Mouse (Mus musculus): ENCODE data around the gene Padi3. TPM values are rescaled to one million over a fixed set of nuclear protein-coding genes. Genes with fewer than 3 reads are reported as not detected.

Gene Padi3
- polyA plus RNA-seq, 1 experiment from 2014 or later, result 0.60 TPM

DNA sequence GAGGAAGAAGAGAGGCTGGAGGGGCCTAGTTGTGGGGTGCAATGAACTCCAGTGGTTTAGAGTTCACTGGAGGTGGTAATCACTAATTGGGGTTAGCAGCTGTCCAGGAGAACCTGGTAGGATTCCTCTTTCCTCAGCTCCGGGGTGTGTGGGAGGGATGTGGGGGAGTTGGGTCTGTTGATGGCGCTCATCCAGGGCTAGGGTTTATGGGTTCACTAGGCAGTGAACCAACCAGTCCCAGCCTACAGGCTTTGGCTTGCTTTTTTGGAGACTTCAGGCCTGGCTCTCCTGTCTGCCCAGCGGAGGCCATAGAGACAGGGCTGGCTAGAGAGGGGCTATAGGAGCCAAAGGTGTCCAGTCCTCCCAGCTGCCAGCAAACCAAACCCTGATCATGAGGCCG, 20.5 kb downstream of the Padi3 start:
- H3K36me3 ChIP-seq (replicated peaks), result no peaks in the 10 kb centered on the region
- no peak for DNase-seq (ENCODE audit: low spot score)
- H3K27ac ChIP-seq (replicated peaks), result no peak overlapping the region
- H3K4me1 ChIP-seq, result peaks cover 14% of the 10 kb centered on the region; the same call in 1 of the 2 replicates
- H3K9me3 ChIP-seq, result no peaks in the 10 kb centered on the region
- no peak overlapping the region for H3K4me3 ChIP-seq
- WGBS, result 91% methylated on average over 4 of the region's 4 CpGs
- no peaks in the 10 kb centered on the region for H3K27me3 ChIP-seq (replicated peaks; ENCODE audit: low read depth, poor library complexity, severe bottlenecking)

DNA sequence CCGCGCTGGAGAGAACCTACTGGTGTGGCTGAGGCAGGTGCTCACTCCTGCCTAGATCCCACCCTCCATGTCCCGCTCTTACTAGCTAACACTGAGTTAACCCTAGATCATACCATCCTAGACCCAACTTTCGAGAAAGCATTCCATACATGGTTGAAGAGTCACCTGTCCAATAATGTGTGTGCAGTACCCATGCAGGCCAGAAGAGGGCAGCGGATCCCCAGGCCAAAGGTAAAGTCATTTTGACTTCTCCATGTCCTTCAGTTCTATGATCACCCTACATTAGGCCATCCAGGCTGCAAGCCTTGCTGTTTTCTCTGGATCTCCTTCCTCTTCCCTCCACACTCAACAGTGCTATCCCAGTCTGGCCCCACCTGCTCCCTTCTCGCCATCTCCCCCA, 21.5 kb downstream of the Padi3 start:
- 51% methylated on average over 6 of the region's 6 CpGs for WGBS
- peaks cover 14% of the 10 kb centered on the region; the same call in 1 of the 2 replicates for H3K4me1 ChIP-seq

DNA sequence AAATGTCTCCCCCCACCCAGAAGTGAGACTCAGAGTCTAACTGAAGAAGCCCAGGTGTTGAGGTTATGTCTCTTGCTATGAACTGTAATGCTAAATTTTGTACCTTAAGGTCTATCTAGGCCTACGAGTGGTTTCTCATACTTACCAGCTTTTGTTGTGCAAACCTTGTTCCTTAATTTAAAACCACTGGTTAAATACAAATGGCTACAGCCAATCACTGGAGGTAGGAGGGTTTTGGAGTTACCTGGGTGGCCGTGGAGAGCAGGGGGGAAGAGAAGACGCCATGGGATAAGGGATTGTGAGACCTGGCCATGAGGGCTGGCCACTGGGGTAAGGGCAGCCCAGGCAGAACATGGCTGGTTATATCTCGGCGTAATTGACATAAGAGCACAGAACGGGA, 22.2 kb downstream of the Padi3 start:
- Histone ChIP-seq H3K9me3 (no peaks in the 10 kb centered on the region), H3K4me1 (peaks cover 14% of the 10 kb centered on the region; the same call in 1 of the 2 replicates), H3K4me3 (no peak overlapping the region), H3K36me3 (replicated peaks) (no peaks in the 10 kb centered on the region), H3K27ac (replicated peaks) (no peak overlapping the region), H3K27me3 (replicated peaks; ENCODE audit: low read depth, poor library complexity, severe bottlenecking) (no peaks in the 10 kb centered on the region)
- DNase-seq (ENCODE audit: low spot score), result no peak
- whole genome bisulfite sequencing, result 81% methylated on average over 6 of the region's 6 CpGs

More for the DNA sequence above, 21.5 kb downstream of the Padi3 start:
- Histone ChIP-seq H3K36me3 (replicated peaks) (no peaks in the 10 kb centered on the region), H3K4me3 (no peak overlapping the region), H3K27ac (replicated peaks) (no peak overlapping the region), H3K9me3 (no peaks in the 10 kb centered on the region), H3K27me3 (replicated peaks; ENCODE audit: low read depth, poor library complexity, severe bottlenecking) (no peaks in the 10 kb centered on the region)
- DNase-seq (ENCODE audit: low spot score), result peak; percentile 81

DNA sequence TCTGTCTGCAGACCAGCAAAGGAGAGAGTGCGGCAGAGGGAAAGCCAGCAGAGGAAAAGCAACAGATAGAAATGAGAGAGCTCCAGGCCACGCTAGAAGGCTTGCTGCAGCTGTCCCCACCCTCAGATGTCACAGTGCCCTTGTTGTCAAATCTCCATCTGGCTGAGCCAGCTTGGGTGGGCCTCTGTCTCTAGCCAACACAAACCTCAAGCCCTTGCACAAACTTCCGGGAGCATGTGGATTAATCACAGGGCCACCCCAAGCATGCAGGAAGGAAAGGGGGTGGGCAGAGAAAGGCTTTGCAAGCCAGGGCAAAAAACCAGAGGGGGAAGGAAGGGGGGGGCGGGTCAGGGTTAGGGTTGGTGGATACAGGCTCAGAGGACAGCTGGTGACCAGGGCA, 23.0 kb downstream of the Padi3 start:
- H3K4me3 ChIP-seq, result no peak overlapping the region
- no peaks in the 10 kb centered on the region for H3K36me3 ChIP-seq (replicated peaks)
- no peaks in the 10 kb centered on the region; the same call in 1 of the 2 replicates for H3K9me3 ChIP-seq
- no peak for DNase-seq (ENCODE audit: low spot score)
- H3K27me3 ChIP-seq (replicated peaks; ENCODE audit: low read depth, poor library complexity, severe bottlenecking), result no peaks in the 10 kb centered on the region
- H3K27ac ChIP-seq (replicated peaks), result no peak overlapping the region
- 79% methylated on average over 4 of the region's 4 CpGs for WGBS
- peaks cover 14% of the 10 kb centered on the region; the same call in 1 of the 2 replicates for H3K4me1 ChIP-seq

DNA sequence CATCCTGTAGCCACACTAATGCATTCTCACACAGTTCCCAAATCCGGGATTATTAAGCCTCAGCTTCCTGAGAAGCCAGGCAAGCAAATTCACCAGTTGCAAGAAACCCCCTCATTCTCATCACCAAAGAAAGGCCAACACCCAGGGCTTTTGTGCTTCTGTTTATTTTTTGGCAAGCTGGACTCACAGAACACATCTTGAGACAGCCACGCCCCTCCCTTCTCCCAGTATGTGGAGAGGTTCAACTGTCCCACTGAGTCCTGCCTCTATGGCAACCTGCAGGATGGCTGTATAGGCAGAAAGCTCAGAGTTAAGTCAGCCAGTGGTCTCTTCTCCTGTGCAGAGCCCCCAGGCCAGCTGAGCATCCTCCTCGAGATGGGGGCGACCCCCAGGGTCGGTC, 25.2 kb downstream of the Padi3 start:
- DNase-seq (ENCODE audit: low spot score), result no peak
- Histone ChIP-seq H3K36me3 (replicated peaks) (no peaks in the 10 kb centered on the region), H3K4me3 (no peak overlapping the region), H3K4me1 (peaks cover 14% of the 10 kb centered on the region; the same call in 1 of the 2 replicates), H3K27ac (replicated peaks) (no peak overlapping the region), H3K27me3 (replicated peaks; ENCODE audit: low read depth, poor library complexity, severe bottlenecking) (no peaks in the 10 kb centered on the region), H3K9me3 (no peaks in the 10 kb centered on the region; the same call in 1 of the 2 replicates)
- 84% methylated on average over 5 of the region's 5 CpGs for WGBS

DNA sequence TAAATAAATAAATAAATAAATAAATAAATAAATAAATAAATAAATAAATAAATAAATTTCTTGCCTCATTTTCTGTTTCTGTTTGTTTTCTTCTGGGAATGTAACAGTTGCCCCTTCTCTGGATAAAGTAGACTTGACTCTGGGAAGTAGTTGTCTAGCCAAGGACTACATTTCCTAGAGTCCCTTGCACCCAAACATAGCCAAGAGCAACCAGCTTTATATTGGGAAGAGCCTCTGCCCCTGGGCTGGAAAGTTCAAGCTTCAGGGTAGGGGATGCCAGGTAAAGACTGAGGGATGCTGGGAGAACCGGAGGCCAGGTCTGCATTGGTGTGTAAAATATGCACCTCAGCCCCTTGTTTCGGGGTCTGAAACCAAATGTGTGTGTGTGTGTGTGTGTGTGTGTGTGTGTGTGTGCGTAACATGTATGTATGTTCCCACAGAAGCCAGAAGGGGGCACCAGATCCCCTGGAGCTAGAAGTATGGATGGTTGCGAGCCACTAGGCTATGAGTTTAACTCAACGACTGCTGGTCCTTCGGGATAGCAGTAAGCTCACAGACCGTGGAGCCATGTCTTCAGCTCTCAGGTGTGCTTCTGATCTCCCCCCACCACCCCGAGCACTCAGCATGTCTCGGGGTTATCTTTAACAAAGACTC, 26.0 kb downstream of the Padi3 start:
- H3K9me3 ChIP-seq, result no peaks in the 10 kb centered on the region; the same call in 1 of the 2 replicates
- WGBS, result 95% methylated on average over 9 of the region's 9 CpGs
- no peak overlapping the region for H3K27ac ChIP-seq (replicated peaks)
- DNase-seq (ENCODE audit: low spot score), result no peak
- H3K36me3 ChIP-seq (replicated peaks), result no peaks in the 10 kb centered on the region
- no peak overlapping the region for H3K4me3 ChIP-seq
- peaks cover 14% of the 10 kb centered on the region; the same call in 1 of the 2 replicates for H3K4me1 ChIP-seq
- no peaks in the 10 kb centered on the region for H3K27me3 ChIP-seq (replicated peaks; ENCODE audit: low read depth, poor library complexity, severe bottlenecking)

DNA sequence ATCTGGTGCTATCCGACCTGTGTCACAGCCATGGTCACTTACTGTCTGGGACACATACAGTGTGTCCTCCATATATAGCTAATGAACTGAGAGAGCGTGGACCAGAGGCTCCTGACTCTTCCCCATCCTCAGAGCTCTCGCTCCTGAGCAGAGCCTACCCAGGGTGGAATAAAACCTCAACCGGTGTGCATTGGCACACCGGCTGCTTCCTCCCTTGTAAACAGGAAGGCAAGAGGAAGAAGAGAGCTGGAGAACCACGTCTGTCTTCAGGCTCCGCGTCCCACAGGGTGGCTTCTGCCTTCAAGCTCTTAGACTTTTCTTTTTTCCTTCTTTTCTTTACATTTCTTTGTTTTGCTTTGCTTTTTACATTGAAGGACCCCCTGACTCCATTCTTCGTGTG, 27.6 kb downstream of the Padi3 start:
- no peak for DNase-seq (ENCODE audit: low spot score)
- H3K4me1 ChIP-seq, result peaks cover 10% of the 10 kb centered on the region; the same call in 1 of the 2 replicates
- no peaks in the 10 kb centered on the region for H3K36me3 ChIP-seq (replicated peaks)
- no peak overlapping the region for H3K27ac ChIP-seq (replicated peaks)
- WGBS, result 89% methylated on average over 9 of the region's 9 CpGs
- H3K27me3 ChIP-seq (replicated peaks; ENCODE audit: low read depth, poor library complexity, severe bottlenecking), result no peaks in the 10 kb centered on the region
- H3K4me3 ChIP-seq, result no peak overlapping the region
- H3K9me3 ChIP-seq, result no peaks in the 10 kb centered on the region; the same call in 1 of the 2 replicates

DNA sequence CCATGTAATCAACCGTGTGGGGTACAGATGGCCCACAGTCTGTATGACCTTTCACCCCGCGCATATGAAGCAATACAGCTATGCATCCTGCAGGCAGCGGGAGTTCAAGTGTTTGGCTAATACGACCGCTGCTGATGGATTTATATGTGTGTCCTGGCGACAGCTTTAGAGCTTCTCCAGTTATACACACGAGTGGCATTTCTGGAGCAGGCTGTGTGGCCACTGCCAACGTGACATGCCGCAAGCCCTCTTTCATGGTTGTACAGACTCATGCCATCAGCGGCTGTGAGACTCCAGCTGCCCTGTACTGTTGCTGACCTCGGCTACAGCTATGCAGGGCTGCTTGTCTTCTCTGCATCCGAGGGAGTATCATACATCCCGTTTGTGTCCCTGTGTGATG, 29.9 kb downstream of the Padi3 start:
- WGBS, result 84% methylated on average over 14 of the region's 14 CpGs

DNA sequence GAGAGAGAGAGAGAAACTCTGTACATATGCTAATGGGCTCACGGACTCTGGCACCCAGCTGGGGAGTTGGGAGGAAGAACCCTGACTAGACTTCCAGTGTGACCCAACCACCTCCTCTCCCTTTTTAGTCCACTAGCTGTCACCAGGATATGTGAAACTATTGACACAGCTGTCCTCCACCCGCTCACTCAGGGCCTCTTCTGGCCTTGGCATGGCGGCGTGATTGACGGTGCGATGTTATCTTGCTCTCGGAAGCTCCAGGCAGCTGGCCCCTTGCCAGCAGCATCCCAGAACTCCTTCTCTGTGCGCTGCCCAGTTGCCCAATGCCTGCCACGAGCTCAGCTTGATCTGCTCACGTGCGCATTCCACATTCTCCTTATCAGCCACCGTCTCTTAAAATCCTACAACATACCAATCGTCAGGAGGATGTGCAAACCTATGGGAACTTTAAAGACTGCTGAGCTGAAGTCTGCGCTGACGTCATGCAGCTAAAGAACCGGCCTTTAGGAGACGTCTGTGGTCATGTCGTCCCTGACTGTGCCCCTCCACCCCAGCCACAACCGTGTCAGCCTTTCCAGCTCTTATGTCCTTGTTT, 30.5 kb downstream of the Padi3 start:
- 66% methylated on average over 19 of the region's 19 CpGs for WGBS
- peak; percentile 52 for DNase-seq (ENCODE audit: low spot score)

More for the DNA sequence above, 29.9 kb downstream of the Padi3 start:
- DNase-seq (ENCODE audit: low spot score), result no peak
- H3K27ac ChIP-seq (replicated peaks), result no peak overlapping the region
- H3K27me3 ChIP-seq (replicated peaks; ENCODE audit: low read depth, poor library complexity, severe bottlenecking), result no peaks in the 10 kb centered on the region
- H3K9me3 ChIP-seq, result no peaks in the 10 kb centered on the region; the same call in 1 of the 2 replicates
- H3K4me3 ChIP-seq, result no peak overlapping the region
- peaks cover 10% of the 10 kb centered on the region; the same call in 1 of the 2 replicates for H3K4me1 ChIP-seq
- H3K36me3 ChIP-seq (replicated peaks), result no peaks in the 10 kb centered on the region

DNA sequence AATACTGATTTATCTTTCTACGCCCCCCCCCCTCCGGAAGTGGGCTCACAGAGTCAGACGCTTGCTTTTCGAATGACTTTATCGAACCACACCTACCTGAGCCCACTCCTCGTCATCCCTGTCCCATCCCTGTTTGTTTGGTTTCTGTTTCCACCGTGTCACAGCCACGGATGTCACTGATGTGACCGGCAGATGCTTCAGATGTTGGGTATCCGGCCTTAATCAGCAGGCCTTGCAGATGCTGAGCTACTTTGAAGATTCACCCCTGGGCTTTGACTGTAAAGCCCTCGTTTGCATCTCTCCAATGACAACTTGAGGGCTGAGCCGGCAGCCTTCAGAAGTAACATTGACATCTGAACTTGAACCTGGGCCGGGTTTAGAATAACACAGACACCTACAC, 33.8 kb downstream of the Padi3 start:
- no peak overlapping the region for H3K4me3 ChIP-seq
- peaks cover 15% of the 10 kb centered on the region for H3K4me1 ChIP-seq
- no peak for DNase-seq (ENCODE audit: low spot score)
- H3K27ac ChIP-seq (replicated peaks), result no peak overlapping the region
- WGBS, result 78% methylated on average over 13 of the region's 13 CpGs
- no peaks in the 10 kb centered on the region; the same call in 1 of the 2 replicates for H3K27me3 ChIP-seq (replicated peaks; ENCODE audit: low read depth, poor library complexity, severe bottlenecking)
- H3K9me3 ChIP-seq, result no peaks in the 10 kb centered on the region
- no peaks in the 10 kb centered on the region for H3K36me3 ChIP-seq (replicated peaks)

More for the DNA sequence above, 30.5 kb downstream of the Padi3 start:
- Histone ChIP-seq H3K27me3 (replicated peaks; ENCODE audit: low read depth, poor library complexity, severe bottlenecking) (no peaks in the 10 kb centered on the region), H3K9me3 (no peaks in the 10 kb centered on the region; the same call in 1 of the 2 replicates), H3K4me3 (no peak overlapping the region), H3K4me1 (peaks cover 10% of the 10 kb centered on the region; the same call in 1 of the 2 replicates), H3K27ac (replicated peaks) (0 out of 2 replicates have a peak overlapping the region, but pooled peaks have one; percentile 6), H3K36me3 (replicated peaks) (no peaks in the 10 kb centered on the region)

DNA sequence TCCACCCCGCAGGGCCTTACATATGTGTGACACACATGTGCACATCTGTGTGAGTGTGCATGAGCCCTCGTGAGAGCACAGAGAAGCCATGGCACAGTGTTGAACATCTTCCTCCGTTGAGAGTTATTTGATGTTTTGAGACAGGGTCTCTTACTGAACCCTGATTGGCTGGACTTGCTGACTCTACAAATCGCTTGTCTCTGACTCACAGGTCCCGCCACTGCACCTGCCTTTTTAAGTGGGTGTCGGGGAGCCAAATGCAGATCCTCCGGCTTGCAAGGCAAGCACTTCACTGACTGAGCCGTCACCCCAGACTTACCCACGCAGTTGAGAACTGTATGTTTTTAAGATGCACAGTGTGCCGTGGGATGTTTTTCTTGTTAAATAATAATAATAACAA, 34.6 kb downstream of the Padi3 start:
- H3K27ac ChIP-seq (replicated peaks), result no peak overlapping the region
- H3K27me3 ChIP-seq (replicated peaks; ENCODE audit: low read depth, poor library complexity, severe bottlenecking), result no peaks in the 10 kb centered on the region; the same call in 1 of the 2 replicates
- H3K4me1 ChIP-seq, result peaks cover 18% of the 10 kb centered on the region
- no peak overlapping the region for H3K4me3 ChIP-seq
- H3K9me3 ChIP-seq, result no peaks in the 10 kb centered on the region
- WGBS, result 89% methylated on average over 10 of the region's 10 CpGs
- H3K36me3 ChIP-seq (replicated peaks), result no peaks in the 10 kb centered on the region
- no peak for DNase-seq (ENCODE audit: low spot score)

DNA sequence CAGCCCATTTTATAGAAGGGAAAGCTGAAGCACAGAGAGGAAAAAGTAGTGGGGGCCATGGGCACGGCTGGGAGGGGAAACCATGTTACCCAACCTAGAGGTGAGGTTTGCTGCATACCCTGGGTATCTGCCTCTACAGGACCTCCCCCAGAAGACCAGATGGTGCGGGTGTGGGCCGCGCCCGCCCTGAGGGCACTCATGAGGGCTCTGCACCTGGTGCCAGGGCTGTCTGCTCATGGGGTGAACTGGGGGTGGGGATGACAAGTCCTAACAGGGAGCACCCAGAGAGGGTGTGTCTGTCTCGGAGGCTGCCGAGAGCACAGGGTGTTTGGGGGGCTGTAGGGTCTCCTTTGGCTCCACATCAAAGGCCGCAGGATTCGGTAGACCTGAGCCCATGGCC, 35.6 kb downstream of the Padi3 start:
- 88% methylated on average over 9 of the region's 9 CpGs for WGBS
- H3K27ac ChIP-seq (replicated peaks), result no peak overlapping the region

More for the DNA sequence above, 35.6 kb downstream of the Padi3 start:
- H3K36me3 ChIP-seq (replicated peaks), result no peaks in the 10 kb centered on the region
- no peaks in the 10 kb centered on the region; the same call in 1 of the 2 replicates for H3K27me3 ChIP-seq (replicated peaks; ENCODE audit: low read depth, poor library complexity, severe bottlenecking)
- no peak for DNase-seq (ENCODE audit: low spot score)
- H3K9me3 ChIP-seq, result no peaks in the 10 kb centered on the region
- peaks cover 20% of the 10 kb centered on the region for H3K4me1 ChIP-seq
- H3K4me3 ChIP-seq, result no peak overlapping the region

All from embryonic facial prominence, embryonic 10.5 days (tissue).